Mouse (Mus musculus) testis, adult 2 months (tissue): Measurements from ENCODE around the gene Depdc1b.

Experiments used
- CTCF ChIP-seq: fragments of 200-500 bp; IDR thresholded peaks from 2 replicates; pipeline ENCODE4 v1.5.1; 2012; ENCODE audit warnings: low read depth, mild to moderate bottlenecking, inconsistent platforms, low read length, moderate library complexity; ENCODE audit not compliant: control insufficient read depth, insufficient read depth, insufficient replicate concordance
- POLR2A ChIP-seq: fragments of 200-500 bp; IDR thresholded peaks from 2 replicates; pipeline ENCODE4 v1.6.1; 2012; ENCODE audit warnings: low read depth, mild to moderate bottlenecking, inconsistent platforms, low read length, moderate library complexity; ENCODE audit not compliant: control insufficient read depth

DNA sequence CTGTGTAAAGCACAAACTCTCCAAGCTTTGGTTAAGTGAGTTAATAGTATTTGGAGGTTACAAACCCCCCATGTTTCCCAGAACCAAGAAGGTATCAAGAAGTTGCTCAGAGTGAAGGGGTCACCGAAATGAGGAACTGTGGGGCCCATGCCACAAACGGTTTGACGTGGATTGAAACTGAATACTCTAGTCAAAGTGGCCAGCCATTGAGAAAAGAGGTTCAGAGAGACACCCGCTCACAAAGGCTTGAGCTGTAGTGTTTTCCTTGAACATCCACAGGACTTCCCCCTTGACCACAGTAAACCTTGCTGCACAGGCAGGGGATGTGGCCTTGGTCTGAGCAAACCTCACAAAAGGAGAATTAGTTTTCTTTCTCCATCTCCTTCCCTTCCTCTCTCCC lies 88.2 kb downstream of the Depdc1b start:
- TF ChIP-seq CTCF (no peak), POLR2A (no peak)
